Mouse (Mus musculus) brain, embryonic 14.5 days (tissue): Measurements from ENCODE around the gene Kpna7.

Experiments
- CTCF ChIP-seq: fragments of 200-500 bp; IDR thresholded peaks from 2 replicates; pipeline ENCODE4 v1.5.1; 2012; ENCODE audit warnings: inconsistent platforms, mild to moderate bottlenecking, moderate library complexity, borderline replicate concordance; ENCODE audit not compliant: insufficient read depth, insufficient read length; ENCODE audit errors: extremely low read depth
- POLR2A ChIP-seq: fragments of 200-500 bp; IDR thresholded peaks from 2 replicates; pipeline ENCODE4 v1.6.1; 2012; ENCODE audit warnings: mild to moderate bottlenecking, inconsistent platforms, borderline replicate concordance; ENCODE audit not compliant: poor library complexity, insufficient read depth, insufficient read length, severe bottlenecking; ENCODE audit errors: extremely low read depth

GRCm38 (mm10) chr5:145068863-145069262, 15.0 kb downstream of the Kpna7 start:
- TF ChIP-seq CTCF: no peak
- TF ChIP-seq POLR2A: no peak
